ENCODE assay signal across 17 mouse cellular contexts in the genomic region with DNA sequence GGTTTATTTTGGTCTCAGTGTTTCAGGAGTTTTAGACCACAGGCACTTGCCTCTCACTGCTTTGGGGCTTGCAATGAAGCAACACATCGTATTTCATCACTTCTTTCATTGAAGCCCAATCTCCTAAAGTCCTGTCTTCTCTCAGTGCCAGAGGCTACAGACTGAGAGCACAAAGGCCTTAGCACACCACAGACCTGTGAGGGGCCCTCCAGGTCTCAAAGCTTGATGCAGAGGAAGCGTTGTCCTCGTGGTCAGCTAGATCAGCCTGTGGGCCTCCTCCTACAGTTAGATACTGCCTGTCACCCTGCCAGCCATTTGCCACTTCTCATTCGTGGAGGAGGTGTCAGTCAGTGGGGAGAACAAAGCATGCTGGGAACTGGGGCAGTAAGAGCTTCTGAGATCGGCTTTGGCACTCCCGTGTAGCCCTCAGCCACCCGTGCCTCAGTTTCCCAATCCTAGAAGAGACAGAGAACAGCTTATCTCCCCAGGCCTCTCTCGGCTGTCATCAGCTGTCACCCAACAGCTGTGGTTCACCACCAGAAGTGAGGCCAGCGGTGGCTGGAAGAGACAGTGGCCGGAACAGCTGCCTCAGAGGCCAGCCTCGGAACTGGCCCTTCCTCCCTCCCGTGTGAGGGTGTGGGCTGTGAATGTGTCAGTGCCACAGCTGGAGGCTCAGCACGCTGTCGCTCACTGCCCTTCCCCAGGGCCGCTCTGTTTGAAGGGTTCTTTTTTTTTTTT.
A peak's percentile ranks its signal among the peaks of the same experiment; 100 is the strongest.
DNase-seq lines count a peak whose midpoint lies in the region; ATAC-seq and TF ChIP-seq lines count a peak whose summit lies in the region.
"Had no signal": no experiment of that assay in that cellular context is flagged by ENCODE, and none has a peak within 500 bp of the region (broad histone marks: within the 10 kb centered on the region; RNA-seq: fewer than 3 reads in every experiment).

No protein-coding gene starts in this region.

- TF ChIP-seq POLR2A in myocyte (IDR thresholded peaks at IDR 0.05; ENCODE audit: insufficient read length, low read depth): no peak

- no peak for TF ChIP-seq EP300 in lung, postnatal 0 days (IDR thresholded peaks at IDR 0.05)

- H3K9ac ChIP-seq in embryonic facial prominence, embryonic 12.5 days: no peak overlapping the region
- H3K9ac ChIP-seq in lung, postnatal 0 days (replicated peaks; ENCODE audit: low read depth): no peak overlapping the region
- H3K9ac ChIP-seq in heart, embryonic 16.5 days (ENCODE audit: low read length): no peak overlapping the region
- H3K9ac ChIP-seq in midbrain, embryonic 11.5 days (ENCODE audit: low read length): no peak overlapping the region
- H3K9ac ChIP-seq: forebrain, embryonic 15.5 days; liver, embryonic 15.5 days; midbrain, embryonic 12.5 days had no signal

- H3K4me1 ChIP-seq in embryonic facial prominence, embryonic 12.5 days: no peaks in the 10 kb centered on the region
- no peaks in the 10 kb centered on the region for H3K4me1 ChIP-seq in embryonic facial prominence, embryonic 10.5 days
- H3K4me1 ChIP-seq in lung, postnatal 0 days (ENCODE audit: insufficient read depth, low read depth, low read length): no peaks in the 10 kb centered on the region
- peaks cover 4% of the 10 kb centered on the region; the same call in 1 of the 2 replicates for H3K4me1 ChIP-seq in heart, embryonic 16.5 days (ENCODE audit: control insufficient read depth, insufficient read depth, low read length)
- H3K4me1 ChIP-seq in midbrain, embryonic 11.5 days (ENCODE audit: control insufficient read depth, insufficient read depth, low read length): no peaks in the 10 kb centered on the region
- H3K4me1 ChIP-seq: forebrain, embryonic 15.5 days; midbrain, embryonic 12.5 days had no signal

- no peak for TF ChIP-seq CTCF in lung, postnatal 0 days (IDR thresholded peaks at IDR 0.05)

- H3K79me2 ChIP-seq in myocyte (ENCODE audit: control insufficient read depth, insufficient read depth): no peaks in the 10 kb centered on the region

- 0 out of 2 replicates have a peak, but pooled peaks have one; percentile 47 for ATAC-seq in embryonic facial prominence, embryonic 12.5 days (ENCODE audit: insufficient number of reproducible peaks, insufficient read depth, low FRiP score, low TSS enrichment)
- no peak for ATAC-seq in lung, postnatal 0 days
- ATAC-seq in heart, embryonic 16.5 days (replicated peaks; ENCODE audit: extremely low read depth, insufficient read depth, low FRiP score): 0 out of 2 replicates have a peak, but pooled peaks have one; percentile 31
- no peak for ATAC-seq in midbrain, embryonic 11.5 days (ENCODE audit: low FRiP score)
- ATAC-seq: forebrain, embryonic 15.5 days; hindbrain, embryonic 16.5 days had no signal

- no peak overlapping the region for H3K4me2 ChIP-seq in embryonic facial prominence, embryonic 12.5 days (replicated peaks)
- H3K4me2 ChIP-seq in lung, postnatal 0 days (replicated peaks; ENCODE audit: low read depth, low read length): no peak overlapping the region
- no peak overlapping the region for H3K4me2 ChIP-seq in heart, embryonic 16.5 days (ENCODE audit: low read depth, low read length)
- H3K4me2 ChIP-seq in myocyte (ENCODE audit: low read depth): no peak overlapping the region
- no peak overlapping the region for H3K4me2 ChIP-seq in midbrain, embryonic 11.5 days
- H3K4me2 ChIP-seq: forebrain, embryonic 15.5 days; liver, embryonic 15.5 days; midbrain, embryonic 12.5 days had no signal

- DNase-seq in embryonic facial prominence, embryonic 10.5 days (ENCODE audit: low spot score): no peak
- peak; percentile 9 for DNase-seq in lung, postnatal 0 days (ENCODE audit: low spot score)
- DNase-seq in lung, postnatal 25 days (ENCODE audit: low spot score): no peak
- DNase-seq in embryo, embryonic 9.5 days (ENCODE audit: extremely low spot score): no peak
- no peak for DNase-seq in midbrain, embryonic 11.5 days (ENCODE audit: low spot score, missing footprints)
- DNase-seq: cerebellum, adult 8-10 months; kidney, adult 8-10 months; layer of hippocampus, postnatal 36 days; left cerebral cortex, postnatal 4 days had no signal

- WGBS in embryonic facial prominence, embryonic 12.5 days: 83% methylated on average over 15 of the region's 15 CpGs
- WGBS in embryonic facial prominence, embryonic 10.5 days: 89% methylated on average over 15 of the region's 15 CpGs
- WGBS in lung, postnatal 0 days: 69% methylated on average over 14 of the region's 15 CpGs
- 42% methylated on average over 15 of the region's 15 CpGs for WGBS in heart, embryonic 16.5 days
- WGBS in midbrain, embryonic 11.5 days: 89% methylated on average over 15 of the region's 15 CpGs

- no peak overlapping the region for H3K4me3 ChIP-seq in embryonic facial prominence, embryonic 12.5 days
- H3K4me3 ChIP-seq in embryonic facial prominence, embryonic 10.5 days: no peak overlapping the region
- H3K4me3 ChIP-seq in lung, postnatal 0 days (ENCODE audit: low read depth, low read length): no peak overlapping the region
- H3K4me3 ChIP-seq in heart, embryonic 16.5 days (ENCODE audit: low read length): no peak overlapping the region
- H3K4me3 ChIP-seq in myocyte: no peak overlapping the region
- no peak overlapping the region for H3K4me3 ChIP-seq in midbrain, embryonic 11.5 days (ENCODE audit: low read depth, low read length)
- H3K4me3 ChIP-seq: forebrain, embryonic 15.5 days; heart, adult 2 months; liver, embryonic 15.5 days; midbrain, embryonic 12.5 days had no signal

- no peaks in the 10 kb centered on the region for H3K27me3 ChIP-seq in embryonic facial prominence, embryonic 12.5 days
- no peaks in the 10 kb centered on the region for H3K27me3 ChIP-seq in embryonic facial prominence, embryonic 10.5 days (replicated peaks; ENCODE audit: low read depth, poor library complexity, severe bottlenecking)
- H3K27me3 ChIP-seq in lung, postnatal 0 days (replicated peaks; ENCODE audit: insufficient read depth, low read length): no peaks in the 10 kb centered on the region
- no peaks in the 10 kb centered on the region for H3K27me3 ChIP-seq in heart, embryonic 16.5 days (ENCODE audit: control insufficient read depth, insufficient read depth, low read length)
- no peaks in the 10 kb centered on the region for H3K27me3 ChIP-seq in myocyte (ENCODE audit: control insufficient read depth, insufficient read depth, insufficient read length)
- H3K27me3 ChIP-seq in midbrain, embryonic 11.5 days (ENCODE audit: control insufficient read depth, insufficient read depth, low read length): no peaks in the 10 kb centered on the region
- H3K27me3 ChIP-seq: forebrain, embryonic 15.5 days; liver, embryonic 15.5 days; midbrain, embryonic 12.5 days had no signal

- peaks cover 71% of the 10 kb centered on the region for H3K36me3 ChIP-seq in embryonic facial prominence, embryonic 12.5 days
- H3K36me3 ChIP-seq in embryonic facial prominence, embryonic 10.5 days (replicated peaks): peaks cover 100% of the 10 kb centered on the region
- peaks cover 58% of the 10 kb centered on the region for H3K36me3 ChIP-seq in lung, postnatal 0 days (ENCODE audit: insufficient read depth, low read length)
- peaks cover 60% of the 10 kb centered on the region for H3K36me3 ChIP-seq in heart, embryonic 16.5 days (ENCODE audit: control insufficient read depth, insufficient read depth)
- H3K36me3 ChIP-seq in myocyte (ENCODE audit: control insufficient read depth, insufficient read depth): peaks cover 27% of the 10 kb centered on the region
- peaks cover 21% of the 10 kb centered on the region for H3K36me3 ChIP-seq in midbrain, embryonic 11.5 days (ENCODE audit: control insufficient read depth, insufficient read depth, low read length)

- H3ac ChIP-seq in myocyte (ENCODE audit: control insufficient read depth, insufficient read length): no peak overlapping the region

- no peak overlapping the region for H3K27ac ChIP-seq in embryonic facial prominence, embryonic 12.5 days
- no peak overlapping the region for H3K27ac ChIP-seq in embryonic facial prominence, embryonic 10.5 days (replicated peaks)
- no peak overlapping the region for H3K27ac ChIP-seq in lung, postnatal 0 days (ENCODE audit: low read length)
- no peak overlapping the region for H3K27ac ChIP-seq in heart, embryonic 16.5 days (ENCODE audit: low read length)
- H3K27ac ChIP-seq in midbrain, embryonic 11.5 days (ENCODE audit: low read depth, low read length): no peak overlapping the region
- H3K27ac ChIP-seq: forebrain, embryonic 15.5 days; heart, adult 2 months; liver, embryonic 15.5 days; midbrain, embryonic 12.5 days had no signal

- H3K9me3 ChIP-seq in embryonic facial prominence, embryonic 12.5 days: no peaks in the 10 kb centered on the region
- no peaks in the 10 kb centered on the region for H3K9me3 ChIP-seq in embryonic facial prominence, embryonic 10.5 days
- H3K9me3 ChIP-seq in lung, postnatal 0 days (ENCODE audit: low read length): no peaks in the 10 kb centered on the region
- H3K9me3 ChIP-seq in heart, embryonic 16.5 days (replicated peaks; ENCODE audit: control insufficient read depth, low read length): no peaks in the 10 kb centered on the region
- H3K9me3 ChIP-seq in midbrain, embryonic 11.5 days (ENCODE audit: control insufficient read depth, low read length): no peaks in the 10 kb centered on the region
- H3K9me3 ChIP-seq: forebrain, embryonic 15.5 days; liver, embryonic 15.5 days; midbrain, embryonic 12.5 days had no signal

TF ChIP-seq in myocyte, 11 proteins besides CTCF, POLR2A, EP300 and RAD21:
- peak in 2 of 3 experiments; percentile 78 to 81 for TF ChIP-seq MYOG (IDR thresholded peaks at IDR 0.05; ENCODE audit: control insufficient read depth in 1 of 3, insufficient read depth in 1 of 3, insufficient read length in 2 of 3, low read depth in 2 of 3)
- no peak for TF ChIP-seq E2F4 (IDR thresholded peaks at IDR 0.05; ENCODE audit: insufficient read depth)
- TF ChIP-seq MYOD1 (IDR thresholded peaks at IDR 0.05; ENCODE audit: control insufficient read depth in 1 of 3, insufficient read length in 2 of 3, low read depth in 2 of 3): peak in 2 of 3 experiments; percentile 83 to 84

Comparison
In these comparisons a context has a peak if more than half of its experiments do, and no peak if none do; other contexts are left out.
1. ATAC-seq: peak in embryonic facial prominence, embryonic 12.5 days (single experiment) and heart, embryonic 16.5 days (single experiment); none in lung, postnatal 0 days (single experiment) and midbrain, embryonic 11.5 days (single experiment).